Mouse (Mus musculus) stomach, postnatal 0 days (tissue): ENCODE data around the gene Kpna2.
"Not testable (repeated sequence)": the region's sequence is repeated elsewhere in the genome, so short reads cannot be mapped to it uniquely, and the experiment has no call there.

Experiments used
- CTCF ChIP-seq: IDR thresholded peaks from 2 replicates; pipeline ENCODE4 v1.5.1; 2016; ENCODE audit warnings: antibody characterized with exemption, low read depth, mild to moderate bottlenecking, moderate library complexity
- EP300 ChIP-seq: optimal IDR thresholded peaks from 2 replicates; pipeline ENCODE3; 2016; ENCODE audit warnings: antibody characterized with exemption

DNA sequence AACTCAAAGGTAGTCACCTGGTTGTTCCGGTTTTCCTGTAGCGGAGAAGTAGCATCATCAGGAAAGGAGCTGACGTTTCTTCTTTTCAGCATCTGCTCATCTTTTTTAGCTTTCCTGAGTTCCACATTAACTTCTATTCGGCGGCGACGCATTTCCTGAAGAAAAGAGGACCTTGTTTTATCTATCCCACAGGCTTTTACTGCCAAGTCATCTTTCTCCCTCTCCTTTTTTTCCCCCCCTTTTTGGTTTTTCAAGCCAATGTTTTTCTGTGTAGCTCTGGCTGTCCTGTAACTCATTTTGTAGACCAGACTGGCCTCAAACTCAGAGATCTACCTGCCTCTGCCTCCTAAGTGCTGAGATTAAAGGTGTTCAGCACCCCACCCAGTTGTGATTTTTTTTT, 2.8 kb downstream of the Kpna2 start:
- not testable (repeated sequence) for TF ChIP-seq CTCF, EP300
